Mouse (Mus musculus) kidney, adult 2 months (tissue): ENCODE data around the gene Prps1. TPM values are rescaled to one million over a fixed set of nuclear protein-coding genes. Genes with fewer than 3 reads are reported as not detected.
A peak's percentile ranks its signal among the peaks of the same experiment; 100 is the strongest.
"Not testable (repeated sequence)": the region's sequence is repeated elsewhere in the genome, so short reads cannot be mapped to it uniquely, and the experiment has no call there.

Experiments
- DNase-seq: peaks from one replicate; pipeline ENCODE4 v3.0.0; 2021
- H3K27ac ChIP-seq: fragments of 200-500 bp; 2 replicates; pipeline ENCODE4 v1.5.1; 2012; ENCODE audit warnings: low read depth, low read length, control low read depth, inconsistent platforms; ENCODE audit not compliant: insufficient read depth
- H3K27me3 ChIP-seq: fragments of 200-500 bp; replicated peaks from 2 replicates; pipeline ENCODE4 v1.6.1; 2012; ENCODE audit warnings: mild to moderate bottlenecking, moderate library complexity, low read length, inconsistent platforms; ENCODE audit not compliant: control insufficient read depth, insufficient read depth
- H3K36me3 ChIP-seq: fragments of 200-500 bp; 2 replicates; pipeline ENCODE4 v1.6.1; 2012; ENCODE audit warnings: mild to moderate bottlenecking, moderate library complexity, low read length, inconsistent platforms; ENCODE audit not compliant: control insufficient read depth, insufficient read depth
- H3K4me1 ChIP-seq: fragments of 200-500 bp; 2 replicates; pipeline ENCODE4 v1.6.1; 2011; ENCODE audit warnings: low read length; ENCODE audit not compliant: control insufficient read depth, insufficient read depth
- H3K4me3 ChIP-seq: fragments of 200-500 bp; 2 replicates; pipeline ENCODE4 v1.5.1; 2011; ENCODE audit warnings: mild to moderate bottlenecking, low read depth, low read length, control low read depth; ENCODE audit not compliant: insufficient read depth
- CTCF ChIP-seq: fragments of 200-500 bp; conservative IDR thresholded peaks from 2 replicates; pipeline ENCODE4 v1.5.1; 2011; ENCODE audit warnings: low read depth, mild to moderate bottlenecking, control low read depth, low read length, moderate library complexity, mixed read lengths; ENCODE audit not compliant: insufficient read depth, insufficient read length
- POLR2A ChIP-seq: fragments of 200-500 bp; IDR thresholded peaks from one replicate; pipeline ENCODE4 v1.6.1; 2011; ENCODE audit warnings: low read depth, low read length, control low read depth
- WGBS: fragments of 180-500 bp; shearing (Covaris S2); methylation state at CpG from one replicate; pipeline ENCODE4 v1.1.7; 2018; 5-methylcytosine and 5-hydroxymethylcytosine counted together
- polyA plus RNA-seq: library from polyadenylated mRNA; depleted of rRNA; stranded (reverse); fragments of >200 nt; gene quantifications from 2 replicates; pipeline ENCODE4 v1.2.3, GENCODE M21; 2012

The Prps1 gene
- polyA plus RNA-seq, 1 experiment, result 16.5 TPM

- Histone ChIP-seq H3K27ac (no peak overlapping the region), H3K27me3 (no peaks in the 10 kb centered on the region), H3K4me3 (no peak overlapping the region), H3K36me3 (no peaks in the 10 kb centered on the region), H3K4me1 (no peaks in the 10 kb centered on the region)
- WGBS, result 95% methylated on average over 6 of the region's 6 CpGs
- no peak for TF ChIP-seq CTCF
- no peak for TF ChIP-seq POLR2A
- no peak for DNase-seq
These were observed 21.8 kb downstream of the Prps1 start for GRCm38 (mm10) chrX:140478231-140478630.

- no peaks in the 10 kb centered on the region for H3K27me3 ChIP-seq
- H3K36me3 ChIP-seq, result no peaks in the 10 kb centered on the region
- peak; percentile 50 for DNase-seq
- no peak for TF ChIP-seq POLR2A
- peak; percentile 71 for TF ChIP-seq CTCF
- WGBS, result 41% methylated on average over 3 of the region's 5 CpGs
- H3K4me1 ChIP-seq, result no peaks in the 10 kb centered on the region
- H3K27ac ChIP-seq, result no peak overlapping the region
- H3K4me3 ChIP-seq, result no peak overlapping the region
These were observed 22.8 kb downstream of the Prps1 start for GRCm38 (mm10) chrX:140479171-140479570.

- Histone ChIP-seq H3K4me1 (peaks cover 2% of the 10 kb centered on the region; the same call in 1 of the 2 replicates), H3K36me3 (no peaks in the 10 kb centered on the region), H3K27me3 (no peaks in the 10 kb centered on the region), H3K27ac (no peak overlapping the region), H3K4me3 (no peak overlapping the region)
- WGBS, result 96% methylated on average over 1 of the region's 1 CpGs
- TF ChIP-seq CTCF (no peak), POLR2A (no peak)
- no peak for DNase-seq
These were observed 32.8 kb downstream of the Prps1 start for GRCm38 (mm10) chrX:140489174-140489573.

GRCm38 (mm10) chrX:140490203-140490602 is 33.8 kb downstream of the Prps1 start:
- H3K4me3 ChIP-seq, result no peak overlapping the region
- 95% methylated on average over 3 of the region's 3 CpGs for WGBS
- H3K4me1 ChIP-seq, result peaks cover 2% of the 10 kb centered on the region; the same call in 1 of the 2 replicates
- H3K36me3 ChIP-seq, result no peaks in the 10 kb centered on the region
- DNase-seq, result no peak
- no peak overlapping the region for H3K27ac ChIP-seq
- TF ChIP-seq CTCF (no peak), POLR2A (no peak)
- H3K27me3 ChIP-seq, result no peaks in the 10 kb centered on the region

GRCm38 (mm10) chrX:140491884-140492571 is 35.6 kb downstream of the Prps1 start:
- Histone ChIP-seq H3K27ac (no peak overlapping the region), H3K4me3 (no peak overlapping the region), H3K36me3 (no peaks in the 10 kb centered on the region), H3K27me3 (no peaks in the 10 kb centered on the region), H3K4me1 (peaks cover 2% of the 10 kb centered on the region; the same call in 1 of the 2 replicates)
- 33% methylated on average over 10 of the region's 10 CpGs for WGBS
- DNase-seq, result peak; percentile 82
- TF ChIP-seq POLR2A (no peak), CTCF (peak; percentile 73)

GRCm38 (mm10) chrX:140493527-140494029 is 37.2 kb downstream of the Prps1 start:
- no peak for DNase-seq
- Histone ChIP-seq H3K4me3 (no peak overlapping the region), H3K36me3 (no peaks in the 10 kb centered on the region), H3K27me3 (no peaks in the 10 kb centered on the region), H3K27ac (no peak overlapping the region), H3K4me1 (peaks cover 2% of the 10 kb centered on the region; the same call in 1 of the 2 replicates)
- no peak for TF ChIP-seq CTCF
- TF ChIP-seq POLR2A, result no peak
- WGBS, result 76% methylated on average over 7 of the region's 7 CpGs

- Histone ChIP-seq H3K4me3 (no peak overlapping the region), H3K36me3 (no peaks in the 10 kb centered on the region), H3K27me3 (no peaks in the 10 kb centered on the region), H3K27ac (no peak overlapping the region), H3K4me1 (peaks cover 2% of the 10 kb centered on the region; the same call in 1 of the 2 replicates)
- 80% methylated on average over 6 of the region's 6 CpGs for WGBS
- no peak for DNase-seq
- TF ChIP-seq CTCF (no peak), POLR2A (no peak)
These were observed 37.8 kb downstream of the Prps1 start for GRCm38 (mm10) chrX:140494170-140494569.

- H3K36me3 ChIP-seq, H3K27me3 ChIP-seq, DNase-seq, H3K27ac ChIP-seq, H3K4me1 ChIP-seq, H3K4me3 ChIP-seq: not testable (repeated sequence)
- 62% methylated on average over 4 of the region's 4 CpGs for WGBS
These were observed 42.0 kb downstream of the Prps1 start for GRCm38 (mm10) chrX:140498431-140498830.
